Mouse (Mus musculus) adrenal gland, postnatal 10 days (tissue): ENCODE data around the gene Olfr1394. TPM values are rescaled to one million over a fixed set of nuclear protein-coding genes. Genes with fewer than 3 reads are reported as not detected.
A peak's percentile ranks its signal among the peaks of the same experiment; 100 is the strongest.
"Not testable (repeated sequence)": the region's sequence is repeated elsewhere in the genome, so short reads cannot be mapped to it uniquely, and the experiment has no call there.

ENCODE experiments used
- DNase-seq: peaks from one replicate; pipeline ENCODE4 v3.0.0; 2021; ENCODE audit warnings: mixed read lengths
- long read RNA-seq, 2 experiments: library from polyadenylated mRNA; stranded (forward); transcript quantifications; one replicate each; pipeline ENCODE4 v2.0.0; 2021
- total RNA-seq, 2 experiments: library from RNA; stranded (reverse); gene quantifications; 2 replicates each; pipeline ENCODE4 v1.2.3; 2021

The Olfr1394 gene
- total RNA-seq: not detected
- long read RNA-seq, experiment 1: 0 reads
- long read RNA-seq, experiment 2: 0 reads

GRCm38 (mm10) chr11:49154077-49154476 is at the start of gene Olfr1394:
Gene Olfr1394, plus strand, starts transcription at chr11:49154377.
- no peak for DNase-seq

GRCm38 (mm10) chr11:49105752-49106151 is 48.4 kb upstream of the Olfr1394 start:
- DNase-seq: no peak

- no peak for DNase-seq
Measured at GRCm38 (mm10) chr11:49107650-49108537, 46.3 kb upstream of the Olfr1394 start.

GRCm38 (mm10) chr11:49108833-49109232 is 45.3 kb upstream of the Olfr1394 start:
- peak; percentile 40 for DNase-seq

- no peak for DNase-seq
Measured at GRCm38 (mm10) chr11:49111000-49111399, 43.2 kb upstream of the Olfr1394 start.

GRCm38 (mm10) chr11:49112624-49113219 is 41.5 kb upstream of the Olfr1394 start:
- DNase-seq: no peak

GRCm38 (mm10) chr11:49114158-49114557 is 40.0 kb upstream of the Olfr1394 start:
- no peak for DNase-seq

GRCm38 (mm10) chr11:49114774-49115173 is 39.4 kb upstream of the Olfr1394 start, which contains the start of gene Olfr1396:
Gene Olfr1396, minus strand, starts transcription at chr11:49114874.
- no peak for DNase-seq

GRCm38 (mm10) chr11:49119635-49120034 is 34.5 kb upstream of the Olfr1394 start:
- DNase-seq: no peak

GRCm38 (mm10) chr11:49124169-49124568 is 30.0 kb upstream of the Olfr1394 start:
- DNase-seq: no peak

- DNase-seq: no peak
Measured at GRCm38 (mm10) chr11:49141974-49142373, 12.2 kb upstream of the Olfr1394 start, which contains the start of gene Olfr1395. Gene Olfr1395, plus strand, starts transcription at chr11:49142274.

- no peak for DNase-seq
Measured at GRCm38 (mm10) chr11:49156821-49157814, 2.9 kb downstream of the Olfr1394 start.

- DNase-seq: peak; percentile 27
Measured at GRCm38 (mm10) chr11:49168839-49169611, 14.8 kb downstream of the Olfr1394 start.

- DNase-seq: no peak
Measured at GRCm38 (mm10) chr11:49170576-49170975, 16.4 kb downstream of the Olfr1394 start.

- DNase-seq: no peak
Measured at GRCm38 (mm10) chr11:49175345-49175744, 21.2 kb downstream of the Olfr1394 start.

- not testable (repeated sequence) for DNase-seq
Measured at GRCm38 (mm10) chr11:49176047-49176779, 22.0 kb downstream of the Olfr1394 start.

- DNase-seq: no peak
Measured at GRCm38 (mm10) chr11:49183172-49183571, 29.0 kb downstream of the Olfr1394 start.

GRCm38 (mm10) chr11:49186452-49186851 is 32.3 kb downstream of the Olfr1394 start:
- DNase-seq: no peak

GRCm38 (mm10) chr11:49186955-49187488 is 32.8 kb downstream of the Olfr1394 start, which contains the start of gene Btnl9:
Gene Btnl9, minus strand, starts transcription at chr11:49187159.
- DNase-seq: no peak

- no peak for DNase-seq
Measured at GRCm38 (mm10) chr11:49187701-49188100, 33.5 kb downstream of the Olfr1394 start.
